Mouse (Mus musculus) forebrain, embryonic 12.5 days (tissue): ENCODE measurements around the gene Scn3a. TPM values are rescaled to one million over a fixed set of nuclear protein-coding genes. Genes with fewer than 3 reads are reported as not detected.

Experiments used
- ATAC-seq: fragments of 200-750 bp; cut with Nextera tagmentation; 2 replicates; pipeline ENCODE4 v1.8.0; 2017; ENCODE audit warnings: moderate TSS enrichment; ENCODE audit not compliant: low FRiP score
- H3K27ac ChIP-seq: fragments of 300-500 bp; sonication (generic); 2 replicates; pipeline ENCODE4 v1.5.1; 2016; ENCODE audit warnings: mild to moderate bottlenecking
- H3K27me3 ChIP-seq: fragments of 300-500 bp; sonication (generic); 2 replicates; pipeline ENCODE4 v1.6.1; 2016; ENCODE audit warnings: mild to moderate bottlenecking
- H3K36me3 ChIP-seq: fragments of 300-500 bp; sonication (generic); replicated peaks from 2 replicates; pipeline ENCODE4 v1.6.1; 2016; ENCODE audit warnings: mild to moderate bottlenecking
- H3K4me1 ChIP-seq: fragments of 300-500 bp; sonication (generic); 2 replicates; pipeline ENCODE4 v1.6.1; 2016
- H3K4me2 ChIP-seq: fragments of 300-500 bp; sonication (generic); 2 replicates; pipeline ENCODE4 v1.6.1; 2016; ENCODE audit warnings: mild to moderate bottlenecking, moderate library complexity
- H3K4me3 ChIP-seq: fragments of 300-500 bp; sonication (generic); replicated peaks from 2 replicates; pipeline ENCODE4 v1.5.1; 2016; ENCODE audit warnings: mild to moderate bottlenecking
- H3K9ac ChIP-seq: fragments of 300-500 bp; sonication (generic); 2 replicates; pipeline ENCODE4 v1.6.1; 2016; ENCODE audit warnings: mild to moderate bottlenecking
- H3K9me3 ChIP-seq: fragments of 300-500 bp; sonication (generic); 2 replicates; pipeline ENCODE4 v1.6.1; 2016
- WGBS: fragments of 180-500 bp; shearing (Covaris S2); methylation state at CpG from one replicate; pipeline ENCODE4 v1.1.7; 2016; 5-methylcytosine and 5-hydroxymethylcytosine counted together
- polyA plus RNA-seq: library from polyadenylated mRNA; unstranded; fragments of >200 nt; fragmentation: Nextera tagmentation; extraction: Ambion mirVana; gene quantifications from 2 replicates; pipeline ENCODE4 v1.2.1, GENCODE M21; 2016

Scn3a gene
- 38.0 and 40.8 TPM in 2 replicates for polyA plus RNA-seq

DNA sequence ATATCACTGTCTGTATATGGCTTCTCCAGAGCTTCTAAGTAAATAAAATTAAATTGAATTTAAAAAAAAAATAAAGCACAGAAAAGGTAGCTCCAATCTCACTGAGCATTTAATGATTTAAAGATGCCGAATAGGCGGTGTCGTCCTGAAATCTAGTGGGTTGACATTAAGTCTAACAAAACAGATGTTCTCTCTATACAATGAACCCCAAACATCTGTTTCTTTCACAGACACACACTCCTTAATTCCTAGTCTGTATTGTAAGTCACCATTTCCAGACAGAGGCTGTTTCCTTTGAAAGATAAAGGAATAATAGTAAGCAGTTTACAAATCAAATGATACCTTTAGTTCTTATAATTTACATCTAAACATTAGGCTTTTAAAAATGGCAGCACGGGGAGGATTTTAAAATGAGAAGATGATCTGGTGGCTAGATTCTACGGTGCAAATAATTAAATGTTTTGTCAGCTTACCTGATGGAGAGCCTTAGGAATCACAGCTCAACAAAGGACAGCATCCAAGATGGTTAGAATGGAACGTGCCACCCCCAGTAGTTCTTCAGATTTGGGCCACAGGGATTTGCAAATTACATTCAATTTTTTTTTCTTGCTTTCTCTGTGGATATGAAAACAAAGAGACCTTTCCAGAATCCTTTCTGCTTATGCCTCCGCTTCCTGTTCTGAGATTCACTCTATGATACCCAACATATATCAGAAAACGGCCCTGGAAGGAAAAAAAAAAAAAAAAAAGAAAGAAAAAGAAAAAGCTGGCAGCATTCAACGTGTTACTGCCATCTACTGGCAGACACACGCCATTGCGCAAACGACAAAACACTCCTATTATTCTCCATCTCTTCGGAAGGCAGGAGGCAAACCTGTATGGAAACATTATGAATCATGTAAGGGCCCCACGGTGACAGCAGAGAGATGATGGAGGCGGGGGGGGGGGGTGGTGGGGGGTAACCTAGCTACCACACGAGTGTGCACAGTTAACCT is at the start of gene Scn3a:
Gene Scn3a (minus strand): TSS at position 835 of the 995 bp plus-strand sequence.
- H3K27me3 ChIP-seq: no peaks in the 10 kb centered on the region
- peak; percentile 73 for ATAC-seq
- peak within 1 kb of the TSS; percentile 49 for H3K4me2 ChIP-seq
- H3K9ac ChIP-seq: peak within 1 kb of the TSS; percentile 36
- no peaks in the 10 kb centered on the region for H3K36me3 ChIP-seq
- H3K4me3 ChIP-seq: peak within 1 kb of the TSS; percentile 35
- peak within 1 kb of the TSS; percentile 43 for H3K27ac ChIP-seq
- no peaks in the 10 kb centered on the region for H3K9me3 ChIP-seq
- WGBS: 16% methylated on average over 16 of the region's 16 CpGs
- H3K4me1 ChIP-seq: peaks cover 19% of the 10 kb centered on the region; the same call in 1 of the 2 replicates

DNA sequence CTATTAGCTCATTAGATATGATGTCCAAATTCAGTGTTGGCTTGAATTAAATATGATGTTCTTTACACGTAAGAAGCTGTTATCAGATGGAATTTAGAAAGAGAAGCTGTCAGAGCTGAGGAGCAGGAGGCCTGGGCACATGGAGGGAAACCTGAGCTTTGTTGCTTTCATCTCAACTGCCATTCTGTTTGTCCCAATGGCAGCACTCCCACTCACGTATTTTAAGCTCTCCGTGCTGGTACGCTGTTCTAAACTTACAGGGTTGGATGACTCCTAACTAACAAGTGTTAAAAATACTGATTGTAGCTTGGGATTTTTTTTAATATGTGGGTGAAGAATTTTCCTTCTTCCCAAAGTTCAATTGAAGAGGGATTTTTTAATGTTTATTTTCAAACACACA is 44.5 kb upstream of the Scn3a start:
- H3K4me3 ChIP-seq: no peak overlapping the region
- no peaks in the 10 kb centered on the region for H3K36me3 ChIP-seq
- H3K4me2 ChIP-seq: no peak overlapping the region
- no peak overlapping the region for H3K27ac ChIP-seq
- H3K9me3 ChIP-seq: no peaks in the 10 kb centered on the region
- H3K4me1 ChIP-seq: 0 out of 2 replicates have a peak, but pooled peaks cover 5% of the 10 kb centered on the region
- ATAC-seq: no peak
- WGBS: 87% methylated on average over 4 of the region's 4 CpGs
- no peak overlapping the region for H3K9ac ChIP-seq
- H3K27me3 ChIP-seq: no peaks in the 10 kb centered on the region

DNA sequence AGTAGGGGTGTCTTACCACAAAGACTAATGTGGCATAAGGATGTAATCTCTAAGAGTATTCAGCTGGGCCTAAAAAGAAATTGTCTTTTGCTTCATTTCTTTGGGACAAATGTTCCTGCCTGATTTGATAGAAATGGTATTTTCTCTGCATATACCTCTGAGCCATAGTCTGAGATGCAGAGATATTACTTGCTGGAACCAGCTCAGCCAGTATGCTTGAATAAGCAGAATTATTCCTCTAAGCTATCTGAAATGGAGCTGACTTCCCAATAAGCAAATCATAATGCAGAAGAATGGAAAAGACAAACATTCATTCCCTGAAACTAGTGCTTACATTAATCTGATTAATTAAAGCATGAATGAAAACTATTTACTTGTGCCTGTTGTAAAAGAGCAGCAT is 40.4 kb upstream of the Scn3a start:
- ATAC-seq: no peak
- no peaks in the 10 kb centered on the region for H3K4me1 ChIP-seq
- H3K4me3 ChIP-seq: no peak overlapping the region
- no peak overlapping the region for H3K4me2 ChIP-seq
- H3K36me3 ChIP-seq: no peaks in the 10 kb centered on the region
- H3K27me3 ChIP-seq: no peaks in the 10 kb centered on the region
- no peaks in the 10 kb centered on the region for H3K9me3 ChIP-seq
- H3K27ac ChIP-seq: no peak overlapping the region
- no peak overlapping the region for H3K9ac ChIP-seq

DNA sequence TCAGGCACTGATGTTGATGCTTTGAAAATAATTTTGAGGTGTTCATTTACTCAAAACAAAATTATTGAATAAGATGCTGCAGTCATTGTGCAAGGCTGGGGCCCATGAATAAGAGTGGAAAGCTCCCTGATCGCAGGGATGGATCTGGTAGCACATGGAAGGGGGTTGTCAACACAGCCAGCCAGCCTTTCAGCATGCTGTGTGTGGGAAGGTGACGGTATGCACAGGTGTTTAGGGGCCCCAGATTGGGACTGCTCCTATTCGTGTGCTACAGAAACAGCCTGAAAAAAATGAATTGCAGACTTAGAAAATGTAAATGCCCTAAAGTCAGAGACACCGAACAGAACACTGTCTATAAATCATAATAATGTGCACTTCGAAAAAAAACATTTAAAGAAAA is 20.3 kb upstream of the Scn3a start:
- Histone ChIP-seq H3K4me2 (no peak overlapping the region), H3K4me3 (no peak overlapping the region), H3K9ac (no peak overlapping the region), H3K36me3 (no peaks in the 10 kb centered on the region), H3K27ac (no peak overlapping the region), H3K27me3 (no peaks in the 10 kb centered on the region), H3K4me1 (no peaks in the 10 kb centered on the region), H3K9me3 (no peaks in the 10 kb centered on the region)
- ATAC-seq: no peak
- 84% methylated on average over 5 of the region's 5 CpGs for WGBS

DNA sequence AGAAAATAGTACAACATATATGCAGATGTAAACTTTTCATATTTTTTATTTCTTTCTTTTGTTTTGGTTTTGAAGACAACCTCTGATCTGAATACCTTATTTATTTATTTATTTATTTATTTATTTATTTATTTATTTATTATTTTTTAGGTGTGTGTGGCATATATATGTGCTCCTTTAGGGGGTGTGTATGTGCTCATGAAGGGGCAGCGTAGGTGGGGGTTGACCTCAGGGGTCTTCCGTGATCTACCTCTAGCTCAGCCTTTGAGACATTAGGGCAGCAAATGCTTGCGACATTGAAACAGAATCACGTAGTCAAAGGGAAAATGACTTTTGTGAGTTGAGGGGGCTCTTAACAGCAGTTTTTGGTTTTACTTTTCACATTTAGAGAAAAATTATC is 498 bp upstream of the Scn3a start:
- Histone ChIP-seq H3K36me3 (no peaks in the 10 kb centered on the region), H3K4me2 (no peak overlapping the region), H3K27ac (no peak overlapping the region), H3K27me3 (no peaks in the 10 kb centered on the region), H3K4me1 (peaks cover 19% of the 10 kb centered on the region; the same call in 1 of the 2 replicates), H3K4me3 (no peak overlapping the region), H3K9ac (no peak overlapping the region), H3K9me3 (no peaks in the 10 kb centered on the region)
- peak; percentile 47 for ATAC-seq
- WGBS: 94% methylated on average over 4 of the region's 4 CpGs

DNA sequence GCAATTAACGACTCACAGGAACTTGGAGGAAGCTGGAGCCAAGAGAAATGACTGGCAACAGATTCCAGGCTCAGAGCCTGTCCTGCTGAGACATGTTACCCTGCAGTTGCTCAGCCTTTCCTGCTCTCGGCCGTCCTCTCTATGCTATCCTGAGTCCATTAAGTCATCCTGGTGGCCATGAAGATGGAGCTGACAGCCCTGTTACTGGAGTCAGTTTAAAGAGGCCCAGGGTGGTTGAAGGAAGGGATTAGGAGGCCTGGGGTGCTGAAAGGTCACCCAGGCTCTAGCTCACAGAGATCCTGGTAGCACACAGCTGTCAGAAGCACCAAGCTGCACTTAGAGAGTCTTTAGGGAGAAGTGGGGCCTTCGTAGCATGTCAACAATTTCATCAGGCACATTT is 3.5 kb downstream of the Scn3a start:
- H3K4me2 ChIP-seq: peak overlapping the region; percentile 49; the same call in 1 of the 2 replicates
- H3K4me3 ChIP-seq: 0 out of 2 replicates have a peak overlapping the region, but pooled peaks have one; percentile 2
- no peaks in the 10 kb centered on the region for H3K36me3 ChIP-seq
- peaks cover 19% of the 10 kb centered on the region; the same call in 1 of the 2 replicates for H3K4me1 ChIP-seq
- H3K27me3 ChIP-seq: no peaks in the 10 kb centered on the region
- no peaks in the 10 kb centered on the region for H3K9me3 ChIP-seq
- H3K9ac ChIP-seq: no peak overlapping the region
- WGBS: 60% methylated on average over 4 of the region's 4 CpGs
- ATAC-seq: no peak
- no peak overlapping the region for H3K27ac ChIP-seq

DNA sequence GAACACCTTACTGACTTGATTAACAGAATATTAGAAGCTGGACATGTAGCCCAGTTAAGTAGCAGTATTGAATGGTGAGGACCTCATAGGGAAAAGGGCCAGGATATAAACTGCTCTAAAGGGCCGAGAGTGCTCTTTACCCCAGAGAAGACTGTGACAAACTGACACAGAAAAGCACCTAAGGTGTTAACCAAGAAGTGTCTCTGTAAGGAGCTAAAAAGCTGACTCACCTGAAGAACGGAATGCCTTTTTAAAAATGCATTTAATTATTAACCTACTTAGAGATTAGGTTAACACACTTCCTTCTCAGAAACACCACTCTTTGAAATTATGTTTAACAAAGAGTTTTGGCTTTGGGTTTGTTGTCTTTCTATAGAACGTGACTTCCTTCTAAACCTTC is 9.7 kb downstream of the Scn3a start:
- ATAC-seq: no peak
- Histone ChIP-seq H3K4me2 (no peak overlapping the region), H3K4me3 (no peak overlapping the region), H3K27me3 (no peaks in the 10 kb centered on the region), H3K9ac (no peak overlapping the region), H3K27ac (no peak overlapping the region), H3K36me3 (no peaks in the 10 kb centered on the region), H3K4me1 (peaks cover 2% of the 10 kb centered on the region), H3K9me3 (no peaks in the 10 kb centered on the region)
- 87% methylated on average over 3 of the region's 3 CpGs for WGBS

DNA sequence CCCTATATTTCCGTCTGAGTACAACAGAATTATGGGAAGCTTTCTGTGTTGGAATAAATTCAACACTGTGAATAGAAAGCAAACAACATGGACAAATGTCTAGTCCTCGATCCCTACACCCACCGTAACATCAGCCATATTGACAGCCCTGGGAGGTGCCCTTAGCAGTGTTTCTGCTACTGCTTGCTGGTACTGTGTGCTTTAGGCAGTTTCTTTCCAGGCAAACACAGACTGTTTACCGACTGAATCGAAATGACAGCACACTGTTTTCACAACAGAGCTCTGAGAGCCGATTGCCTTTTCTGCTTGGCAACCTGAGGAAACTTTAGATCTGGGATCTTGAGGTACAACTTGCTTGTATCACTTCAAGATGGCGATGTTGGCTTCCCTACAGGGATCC is 12.8 kb downstream of the Scn3a start:
- 86% methylated on average over 7 of the region's 7 CpGs for WGBS
- ATAC-seq: no peak
- H3K4me3 ChIP-seq: no peak overlapping the region
- no peaks in the 10 kb centered on the region for H3K9me3 ChIP-seq
- H3K36me3 ChIP-seq: no peaks in the 10 kb centered on the region
- H3K9ac ChIP-seq: no peak overlapping the region
- no peak overlapping the region for H3K27ac ChIP-seq
- H3K4me2 ChIP-seq: no peak overlapping the region
- H3K27me3 ChIP-seq: no peaks in the 10 kb centered on the region
- H3K4me1 ChIP-seq: peaks cover 13% of the 10 kb centered on the region

DNA sequence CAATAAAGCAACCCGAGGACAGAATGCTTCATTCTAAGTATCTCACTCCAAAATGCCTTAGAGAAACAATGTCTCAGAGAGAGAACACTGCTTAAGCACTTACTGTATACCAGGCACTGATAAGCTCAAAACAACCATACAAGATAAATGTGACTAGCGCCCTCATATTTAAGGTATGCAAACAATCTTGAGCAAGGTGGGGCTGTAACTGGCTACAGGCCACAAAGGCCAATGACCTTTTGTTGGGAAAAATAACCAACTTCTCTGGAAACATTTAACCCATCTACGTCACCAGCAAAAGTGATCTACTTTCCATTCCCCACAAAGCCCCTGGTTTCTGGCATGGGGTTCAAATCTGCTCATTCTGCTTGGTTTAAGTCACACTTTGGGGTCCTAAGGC is 14.0 kb downstream of the Scn3a start:
- peaks cover 13% of the 10 kb centered on the region for H3K4me1 ChIP-seq
- no peak overlapping the region for H3K4me2 ChIP-seq
- no peak overlapping the region for H3K9ac ChIP-seq
- H3K27ac ChIP-seq: no peak overlapping the region
- H3K4me3 ChIP-seq: no peak overlapping the region
- H3K27me3 ChIP-seq: no peaks in the 10 kb centered on the region
- H3K9me3 ChIP-seq: no peaks in the 10 kb centered on the region
- no peaks in the 10 kb centered on the region for H3K36me3 ChIP-seq
- ATAC-seq: no peak
- 91% methylated on average over 3 of the region's 3 CpGs for WGBS

DNA sequence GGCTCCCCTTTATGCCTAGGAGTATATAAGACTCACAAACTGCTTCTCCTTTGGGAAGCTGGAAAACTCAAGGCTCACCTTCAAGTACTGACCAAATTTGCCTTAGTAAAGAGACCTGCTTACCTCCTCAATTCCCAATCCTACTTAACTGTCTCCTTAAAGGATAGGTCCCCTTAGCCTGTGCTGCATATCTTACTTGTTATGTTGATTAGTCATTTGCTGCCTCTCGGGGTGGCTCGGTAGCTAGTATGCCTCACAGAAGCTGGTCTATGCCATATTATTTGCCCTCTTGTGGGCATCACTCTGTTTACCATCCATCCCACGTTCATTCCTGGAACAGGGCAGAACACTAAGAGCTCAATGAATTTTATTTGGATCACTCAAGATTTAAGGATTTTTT is 14.7 kb downstream of the Scn3a start:
- Histone ChIP-seq H3K4me2 (no peak overlapping the region), H3K27me3 (no peaks in the 10 kb centered on the region), H3K9ac (no peak overlapping the region), H3K36me3 (no peaks in the 10 kb centered on the region), H3K27ac (peak overlapping the region; percentile 68), H3K4me1 (peaks cover 13% of the 10 kb centered on the region), H3K9me3 (no peaks in the 10 kb centered on the region), H3K4me3 (no peak overlapping the region)
- 32% methylated on average over 3 of the region's 3 CpGs for WGBS
- ATAC-seq: peak; percentile 18; the same call in 1 of the 2 replicates

DNA sequence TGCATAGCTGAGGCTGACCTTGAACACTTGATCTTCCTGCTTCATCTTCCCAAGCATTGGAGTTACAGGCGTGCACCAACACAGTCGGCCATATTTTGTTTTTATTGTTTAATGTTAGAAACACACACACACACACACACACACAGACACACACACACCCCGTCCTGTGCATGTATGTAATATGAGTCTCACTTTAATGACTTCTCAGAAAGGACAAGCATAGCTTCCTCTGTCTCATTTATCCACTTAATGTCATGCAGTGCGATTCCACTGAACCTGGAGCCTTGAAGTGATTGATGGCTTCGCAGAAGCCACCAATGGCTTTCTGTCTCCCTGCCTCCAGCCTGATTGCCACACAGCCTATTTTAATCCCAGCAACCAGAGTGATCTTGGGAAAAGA is 15.2 kb downstream of the Scn3a start:
- Histone ChIP-seq H3K4me2 (no peak overlapping the region), H3K4me1 (peaks cover 16% of the 10 kb centered on the region), H3K9me3 (no peaks in the 10 kb centered on the region), H3K36me3 (no peaks in the 10 kb centered on the region), H3K4me3 (no peak overlapping the region), H3K27me3 (no peaks in the 10 kb centered on the region), H3K27ac (peak overlapping the region; percentile 68), H3K9ac (no peak overlapping the region)
- peak; percentile 55 for ATAC-seq
- 44% methylated on average over 5 of the region's 5 CpGs for WGBS

DNA sequence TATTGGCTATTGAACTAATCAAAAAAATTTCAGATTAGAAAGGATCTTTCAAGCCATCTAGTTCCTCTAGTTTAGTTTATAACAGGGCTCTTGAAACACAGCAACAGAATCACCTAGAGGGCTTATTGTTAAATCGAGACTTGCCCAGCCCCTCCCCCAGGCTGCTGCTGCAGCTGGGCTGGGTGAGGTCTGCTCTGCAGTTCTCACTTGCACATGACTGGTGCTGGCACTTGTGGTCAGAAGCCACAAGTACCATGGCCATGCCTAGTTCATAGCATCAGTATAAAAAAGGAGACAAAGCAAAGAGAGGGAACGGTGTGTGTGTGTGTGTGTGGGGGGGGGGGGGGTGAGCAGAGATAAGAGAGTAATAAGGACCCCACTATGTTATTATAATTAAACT is 15.7 kb downstream of the Scn3a start:
- 28% methylated on average over 2 of the region's 2 CpGs for WGBS
- peak; percentile 59 for ATAC-seq
- Histone ChIP-seq H3K4me1 (peaks cover 18% of the 10 kb centered on the region), H3K4me3 (no peak overlapping the region), H3K36me3 (no peaks in the 10 kb centered on the region), H3K27ac (0 out of 2 replicates have a peak overlapping the region, but pooled peaks have one; percentile 68), H3K4me2 (no peak overlapping the region), H3K9ac (no peak overlapping the region), H3K9me3 (no peaks in the 10 kb centered on the region), H3K27me3 (no peaks in the 10 kb centered on the region)

DNA sequence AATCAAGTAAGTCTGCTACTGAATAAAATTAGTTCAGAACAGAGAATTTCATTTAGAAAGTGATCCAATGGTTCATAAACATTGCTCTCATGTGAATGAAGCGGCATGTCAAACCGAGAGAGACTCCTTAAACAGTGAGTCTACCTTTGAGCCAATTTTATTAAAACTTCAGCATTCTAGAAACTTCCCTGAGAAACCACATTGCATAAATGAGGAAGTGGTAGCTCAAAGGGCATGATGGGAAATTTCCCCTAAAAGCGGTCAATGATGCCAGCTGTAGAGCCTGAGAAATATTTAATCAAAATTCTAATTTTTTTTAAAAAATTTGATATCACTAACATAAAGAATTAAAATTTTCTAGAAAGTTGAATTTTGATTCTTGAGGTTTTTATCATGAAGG is 16.9 kb downstream of the Scn3a start:
- H3K4me1 ChIP-seq: peaks cover 18% of the 10 kb centered on the region
- no peak overlapping the region for H3K27ac ChIP-seq
- no peak overlapping the region for H3K4me3 ChIP-seq
- no peaks in the 10 kb centered on the region for H3K36me3 ChIP-seq
- H3K4me2 ChIP-seq: no peak overlapping the region
- no peak overlapping the region for H3K9ac ChIP-seq
- H3K9me3 ChIP-seq: no peaks in the 10 kb centered on the region
- H3K27me3 ChIP-seq: no peaks in the 10 kb centered on the region
- ATAC-seq: no peak
- 92% methylated on average over 3 of the region's 3 CpGs for WGBS
